Mouse (Mus musculus) CH12.LX (cell line): ENCODE results near the gene Trpc1.

Experiments used
- MAFK ChIP-seq: IDR thresholded peaks from 2 replicates; pipeline ENCODE4 v1.6.1; 2011; ENCODE audit warnings: low read length, improper control_type of control experiment; ENCODE audit not compliant: insufficient replicate concordance
- MXI1 ChIP-seq: IDR thresholded peaks from 2 replicates; pipeline ENCODE4 v1.6.1; 2011; ENCODE audit warnings: mild to moderate bottlenecking, low read depth, low read length, improper control_type of control experiment
- MYC ChIP-seq: IDR thresholded peaks from 2 replicates; pipeline ENCODE4 v1.6.1; 2011; ENCODE audit warnings: low read depth, mild to moderate bottlenecking, improper control_type of control experiment, low read length

- TF ChIP-seq MAFK (no peak), MYC (no peak), MXI1 (no peak)
These were observed 2.9 kb downstream of the Trpc1 start for GRCm38 (mm10) chr9:95747298-95747697.
